In genomic region chr4:118272258-118272657, GRCm38 (mm10) we compare ENCODE assay signal across 10 mouse cellular contexts. TPM values are rescaled to one million over a fixed set of nuclear protein-coding genes. Genes with fewer than 3 reads are reported as not detected.
DNase-seq lines count a peak whose midpoint lies in the region; ATAC-seq lines count a peak whose summit lies in the region.
"Had no signal": no experiment of that assay in that cellular context is flagged by ENCODE, and none has a peak within 500 bp of the region (broad histone marks: within the 10 kb centered on the region; RNA-seq: fewer than 3 reads in every experiment).

No protein-coding gene starts in this region.

- H3K9me3 ChIP-seq in heart, embryonic 11.5 days (replicated peaks; ENCODE audit: control insufficient read depth, low read length): no peaks in the 10 kb centered on the region
- H3K9me3 ChIP-seq in intestine, embryonic 16.5 days (ENCODE audit: control insufficient read depth, low read length): no peaks in the 10 kb centered on the region
- H3K9me3 ChIP-seq in lung, embryonic 16.5 days (ENCODE audit: control insufficient read depth, low read length): no peaks in the 10 kb centered on the region; the same call in 1 of the 2 replicates
- H3K9me3 ChIP-seq: neural tube, embryonic 12.5 days had no signal

- ATAC-seq in heart, embryonic 11.5 days (replicated peaks; ENCODE audit: insufficient number of reproducible peaks, low FRiP score, low TSS enrichment): no peak
- peak; percentile 77 for ATAC-seq in intestine, embryonic 16.5 days
- ATAC-seq in lung, embryonic 16.5 days (ENCODE audit: low read depth): peak; percentile 70

- WGBS in heart, embryonic 11.5 days (ENCODE audit: insufficient replicate concordance): 68% methylated on average over 5 of the region's 5 CpGs
- 47% methylated on average over 5 of the region's 5 CpGs for WGBS in intestine, embryonic 16.5 days
- 43% methylated on average over 5 of the region's 5 CpGs for WGBS in lung, embryonic 16.5 days

- H3K27me3 ChIP-seq in heart, embryonic 11.5 days (ENCODE audit: control insufficient read depth, insufficient read depth, low read length): no peaks in the 10 kb centered on the region
- H3K27me3 ChIP-seq in intestine, embryonic 16.5 days (replicated peaks; ENCODE audit: control insufficient read depth, insufficient read depth, low read length): no peaks in the 10 kb centered on the region
- H3K27me3 ChIP-seq in lung, embryonic 16.5 days (ENCODE audit: control insufficient read depth, insufficient read depth, low read depth, low read length): no peaks in the 10 kb centered on the region
- H3K27me3 ChIP-seq: neural tube, embryonic 12.5 days had no signal

- peaks cover 46% of the 10 kb centered on the region for H3K4me1 ChIP-seq in heart, embryonic 11.5 days (ENCODE audit: control insufficient read depth, insufficient read depth, low read length)
- H3K4me1 ChIP-seq in intestine, embryonic 16.5 days (ENCODE audit: control insufficient read depth, insufficient read depth, low read length): peaks cover 63% of the 10 kb centered on the region
- H3K4me1 ChIP-seq in lung, embryonic 16.5 days (replicated peaks; ENCODE audit: control insufficient read depth, insufficient read depth, low read length): peaks cover 80% of the 10 kb centered on the region

- no peak overlapping the region for H3K4me3 ChIP-seq in heart, embryonic 11.5 days (ENCODE audit: low read depth, low read length)
- H3K4me3 ChIP-seq in intestine, embryonic 16.5 days (ENCODE audit: low read length): peak overlapping the region; percentile 20; the same call in 1 of the 2 replicates
- H3K4me3 ChIP-seq in lung, embryonic 16.5 days (ENCODE audit: low read length): no peak overlapping the region
- H3K4me3 ChIP-seq: neural tube, embryonic 12.5 days had no signal

- peak; percentile 94 for DNase-seq in heart, adult 11 months
- DNase-seq in cerebellum, postnatal 36 days: peak; percentile 56 to 62
- no peak for DNase-seq in right cerebral cortex, postnatal 25 days
- DNase-seq in layer of hippocampus, adult 9-11 months: no peak
- no peak for DNase-seq in Muller cell, postnatal 12 days (ENCODE audit: inconsistent ontology term)

- H3K27ac ChIP-seq in heart, embryonic 11.5 days (ENCODE audit: low read depth, low read length): no peak overlapping the region
- H3K27ac ChIP-seq in intestine, embryonic 16.5 days (ENCODE audit: low read length): peak overlapping the region; percentile 93
- H3K27ac ChIP-seq in lung, embryonic 16.5 days (ENCODE audit: low read length): peak overlapping the region; percentile 98
- H3K27ac ChIP-seq: neural tube, embryonic 12.5 days had no signal

- H3K9ac ChIP-seq in heart, embryonic 11.5 days (ENCODE audit: low read depth, low read length): no peak overlapping the region
- H3K9ac ChIP-seq in intestine, embryonic 16.5 days (ENCODE audit: low read depth, low read length): peak overlapping the region; percentile 54
- H3K9ac ChIP-seq in lung, embryonic 16.5 days (ENCODE audit: low read length): peak overlapping the region; percentile 47; the same call in 1 of the 2 replicates
- H3K9ac ChIP-seq: neural tube, embryonic 12.5 days had no signal

- H3K4me2 ChIP-seq in heart, embryonic 11.5 days: no peak overlapping the region
- peak overlapping the region; percentile 38 for H3K4me2 ChIP-seq in intestine, embryonic 16.5 days (ENCODE audit: low read depth, low read length)
- H3K4me2 ChIP-seq in lung, embryonic 16.5 days (ENCODE audit: low read depth, low read length): peak overlapping the region; percentile 18; the same call in 1 of the 2 replicates
- H3K4me2 ChIP-seq: neural tube, embryonic 12.5 days had no signal

- H3K36me3 ChIP-seq in heart, embryonic 11.5 days (ENCODE audit: control insufficient read depth, insufficient read depth, low read length): peaks cover 3% of the 10 kb centered on the region; the same call in 1 of the 2 replicates
- peaks cover 12% of the 10 kb centered on the region for H3K36me3 ChIP-seq in intestine, embryonic 16.5 days (ENCODE audit: control insufficient read depth, insufficient read depth, low read length)
- peaks cover 7% of the 10 kb centered on the region; the same call in 1 of the 2 replicates for H3K36me3 ChIP-seq in lung, embryonic 16.5 days (ENCODE audit: control insufficient read depth, insufficient read depth, low read length)
- H3K36me3 ChIP-seq: G1E had no signal

RNA-seq across cellular contexts. Expression of gene Ptprf, which starts 18.9 kb away (rescaled TPM):
- polyA plus RNA-seq in heart, embryonic 11.5 days (2014; fragmentation: Nextera tagmentation; extraction: Ambion mirVana): 24.5 and 26.9 TPM in 2 replicates
- 45.8 and 54.8 TPM in 2 replicates for polyA plus RNA-seq in intestine, embryonic 16.5 days (2015; fragmentation: Nextera tagmentation; extraction: Ambion mirVana)
- polyA plus RNA-seq in lung, embryonic 16.5 days (2015; fragmentation: Nextera tagmentation; extraction: Ambion mirVana): 79.7 and 84.3 TPM in 2 replicates
- polyA plus RNA-seq: G1E had no signal

Comparison
In these comparisons a context has a peak if more than half of its experiments do, and no peak if none do; other contexts are left out.
1. DNase-seq: peak in heart, adult 11 months (single experiment) and cerebellum, postnatal 36 days (2 of 2); none in right cerebral cortex, postnatal 25 days (single experiment), layer of hippocampus, adult 9-11 months (single experiment) and Muller cell, postnatal 12 days (single experiment).